Mouse (Mus musculus): ENCODE results near the gene Atp8a1. TPM values are rescaled to one million over a fixed set of nuclear protein-coding genes. Genes with fewer than 3 reads are reported as not detected.

Gene Atp8a1
- polyA plus RNA-seq, 1 experiment from 2014 or later: 8.7 TPM

DNA sequence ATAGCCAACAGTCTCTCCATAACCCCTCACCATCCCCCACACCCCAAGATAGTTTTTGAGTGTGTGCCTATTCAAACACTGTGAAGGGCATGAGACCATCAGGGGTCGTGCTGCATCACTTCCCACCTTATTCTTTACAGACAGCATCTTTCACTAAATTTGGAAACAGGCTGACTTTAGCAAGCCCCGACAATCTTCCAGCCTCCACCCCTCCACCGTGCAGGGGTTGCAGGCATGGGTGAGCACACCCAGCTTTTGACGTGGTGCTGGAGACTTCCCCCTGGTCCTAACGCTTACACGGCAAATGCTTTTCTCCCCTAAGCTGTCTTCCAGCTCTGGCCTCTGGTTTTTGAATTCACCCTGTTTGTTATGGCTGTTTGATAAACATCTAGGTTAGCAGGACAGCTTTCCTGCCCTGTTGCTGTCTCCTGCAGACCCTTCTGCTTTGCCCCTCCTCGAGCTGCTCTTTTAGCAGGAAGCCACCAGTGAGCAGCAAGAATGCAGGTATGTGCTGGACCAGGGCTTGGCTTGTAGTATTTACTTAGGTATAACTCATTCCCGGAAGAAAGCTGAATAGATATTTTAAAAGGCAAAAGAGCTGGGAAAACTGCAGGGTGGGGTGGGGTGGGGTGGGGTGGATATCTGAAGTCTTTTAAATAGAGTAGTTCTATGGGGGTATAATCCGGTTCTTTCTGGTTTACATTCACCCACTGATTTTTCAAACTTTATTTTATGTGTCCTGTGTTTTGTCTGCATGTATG, 218.9 kb downstream of the Atp8a1 start:
- Histone ChIP-seq H3K9ac (ENCODE audit: low read depth, low read length) (no peak overlapping the region), H3K36me3 (ENCODE audit: insufficient read depth, low read length) (no peaks in the 10 kb centered on the region), H3K27ac (no peak overlapping the region), H3K4me2 (ENCODE audit: low read length) (no peak overlapping the region), H3K4me3 (replicated peaks; ENCODE audit: low read depth, low read length) (no peak overlapping the region), H3K9me3 (replicated peaks; ENCODE audit: low read length) (no peaks in the 10 kb centered on the region), H3K4me1 (replicated peaks; ENCODE audit: insufficient read depth, low read length) (no peaks in the 10 kb centered on the region), H3K27me3 (ENCODE audit: insufficient read depth, low read length) (no peaks in the 10 kb centered on the region)
- ATAC-seq (replicated peaks; ENCODE audit: low FRiP score, low read depth) (no peak), DNase-seq (ENCODE audit: low spot score) (no peak)
- TF ChIP-seq CTCF (IDR thresholded peaks at IDR 0.05; ENCODE audit: low read depth): no peak
- 55% methylated on average over 9 of the region's 9 CpGs for WGBS

DNA sequence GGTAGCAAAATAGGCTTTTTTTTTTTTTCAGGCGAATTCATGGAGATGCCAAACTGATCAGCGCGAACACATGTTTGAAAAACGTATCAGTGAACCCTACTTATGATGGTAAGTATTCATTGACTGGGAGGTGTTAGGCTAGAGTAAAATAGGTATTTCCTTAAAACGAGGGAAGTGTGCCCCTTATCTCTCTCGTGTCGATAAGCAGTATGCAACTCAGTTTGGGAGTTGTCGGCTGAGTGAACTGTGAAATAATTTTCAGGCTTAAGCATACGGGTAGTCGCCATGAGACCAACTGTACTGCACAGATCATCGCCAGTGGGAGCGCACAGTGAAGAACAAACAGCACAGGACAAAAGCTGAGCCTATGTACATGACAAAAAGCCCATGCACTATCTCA, 226.0 kb downstream of the Atp8a1 start:
- WGBS: 91% methylated on average over 12 of the region's 12 CpGs

DNA sequence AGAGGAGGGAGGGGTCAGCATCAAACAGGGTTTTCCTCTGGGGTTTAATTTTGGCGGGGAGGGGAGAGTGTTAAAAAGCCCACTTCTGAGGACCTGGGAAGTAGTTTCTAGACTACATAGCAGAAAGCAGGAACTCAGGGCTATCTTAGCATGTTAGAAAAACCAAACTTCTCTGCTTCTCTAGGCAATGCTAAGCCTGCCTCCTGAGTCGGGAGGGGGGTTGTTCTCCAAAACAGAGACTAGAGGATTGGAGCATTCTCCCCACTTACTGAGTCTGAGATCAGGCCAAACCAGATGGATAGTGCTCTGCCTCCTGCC, 237.8 kb downstream of the Atp8a1 start:
- Histone ChIP-seq H3K36me3 (ENCODE audit: insufficient read depth, low read length) (no peaks in the 10 kb centered on the region), H3K4me2 (ENCODE audit: low read length) (peak overlapping the region; percentile 91), H3K27ac (peak overlapping the region; percentile 85; the same call in 1 of the 2 replicates), H3K9me3 (replicated peaks; ENCODE audit: low read length) (no peaks in the 10 kb centered on the region), H3K27me3 (ENCODE audit: insufficient read depth, low read length) (0 out of 2 replicates have a peak, but pooled peaks cover 4% of the 10 kb centered on the region), H3K4me1 (replicated peaks; ENCODE audit: insufficient read depth, low read length) (0 out of 2 replicates have a peak, but pooled peaks cover 6% of the 10 kb centered on the region), H3K9ac (ENCODE audit: low read depth, low read length) (peak overlapping the region; percentile 63), H3K4me3 (replicated peaks; ENCODE audit: low read depth, low read length) (peak overlapping the region; percentile 61)
- no peak for DNase-seq (ENCODE audit: low spot score)
- ATAC-seq (replicated peaks; ENCODE audit: low FRiP score, low read depth): no peak
- no peak for TF ChIP-seq CTCF (IDR thresholded peaks at IDR 0.05; ENCODE audit: low read depth)
- 17% methylated on average over 2 of the region's 2 CpGs for WGBS

More for the DNA sequence above, 226.0 kb downstream of the Atp8a1 start:
- H3K9me3 ChIP-seq (replicated peaks; ENCODE audit: low read length): no peaks in the 10 kb centered on the region
- H3K27ac ChIP-seq: no peak overlapping the region
- DNase-seq (ENCODE audit: low spot score) (no peak), ATAC-seq (replicated peaks; ENCODE audit: low FRiP score, low read depth) (no peak)
- H3K4me1 ChIP-seq (replicated peaks; ENCODE audit: insufficient read depth, low read length): no peaks in the 10 kb centered on the region
- H3K36me3 ChIP-seq (ENCODE audit: insufficient read depth, low read length): 0 out of 2 replicates have a peak, but pooled peaks cover 2% of the 10 kb centered on the region
- no peak overlapping the region for H3K9ac ChIP-seq (ENCODE audit: low read depth, low read length)
- no peak for TF ChIP-seq CTCF (IDR thresholded peaks at IDR 0.05; ENCODE audit: low read depth)
- no peaks in the 10 kb centered on the region for H3K27me3 ChIP-seq (ENCODE audit: insufficient read depth, low read length)
- H3K4me2 ChIP-seq (ENCODE audit: low read length): no peak overlapping the region
- H3K4me3 ChIP-seq (replicated peaks; ENCODE audit: low read depth, low read length): no peak overlapping the region

DNA sequence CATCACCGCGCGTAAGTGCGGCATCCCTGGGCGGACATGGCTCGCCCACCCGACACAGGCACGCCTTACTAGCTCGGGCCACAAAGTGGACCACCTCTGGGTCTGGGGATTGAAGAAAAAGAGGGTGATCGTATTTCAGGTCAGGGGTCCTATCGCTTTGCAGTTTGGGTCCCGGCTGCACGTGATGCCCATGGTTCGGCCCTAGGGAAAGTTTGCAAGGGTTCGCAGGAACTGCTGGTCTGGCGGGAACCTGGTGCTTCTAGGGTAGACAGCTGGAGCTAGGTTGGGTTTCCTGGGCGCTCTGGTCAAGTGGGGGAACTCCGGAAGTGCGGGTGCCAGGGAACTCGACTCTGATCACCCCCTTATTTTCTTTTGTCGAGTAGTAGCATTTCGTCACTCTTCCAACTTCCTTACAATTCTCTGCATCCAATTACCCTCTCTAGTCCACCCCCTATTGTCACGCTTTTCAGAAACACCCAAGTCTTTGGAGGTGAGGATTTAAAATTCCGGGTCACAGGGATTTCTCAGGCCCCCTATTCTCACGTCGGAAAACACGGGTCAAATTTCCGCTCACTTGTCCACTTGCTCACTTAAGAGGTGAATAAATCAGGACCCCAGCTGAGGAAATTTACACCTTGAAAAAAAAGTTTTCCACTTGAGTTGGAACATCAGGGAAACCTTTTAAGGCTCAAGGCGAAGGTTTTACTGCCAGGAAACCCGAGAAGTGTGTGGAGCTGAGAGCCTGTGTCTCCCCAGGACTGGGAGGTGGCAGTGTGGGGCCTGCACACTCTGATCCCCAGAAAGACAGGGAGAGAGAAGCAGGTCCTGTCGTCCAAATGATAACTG, 238.3 kb downstream of the Atp8a1 start:
- H3K4me3 ChIP-seq (replicated peaks; ENCODE audit: low read depth, low read length): peak overlapping the region; percentile 61
- peak overlapping the region; percentile 63 for H3K9ac ChIP-seq (ENCODE audit: low read depth, low read length)
- WGBS: 5% methylated on average over 31 of the region's 31 CpGs
- DNase-seq (ENCODE audit: low spot score) (peak; percentile 70), ATAC-seq (replicated peaks; ENCODE audit: low FRiP score, low read depth) (peak; percentile 10)
- peak overlapping the region; percentile 91 for H3K4me2 ChIP-seq (ENCODE audit: low read length)
- H3K9me3 ChIP-seq (replicated peaks; ENCODE audit: low read length): no peaks in the 10 kb centered on the region
- 0 out of 2 replicates have a peak, but pooled peaks cover 6% of the 10 kb centered on the region for H3K4me1 ChIP-seq (replicated peaks; ENCODE audit: insufficient read depth, low read length)
- 0 out of 2 replicates have a peak, but pooled peaks cover 4% of the 10 kb centered on the region for H3K27me3 ChIP-seq (ENCODE audit: insufficient read depth, low read length)
- no peak for TF ChIP-seq CTCF (IDR thresholded peaks at IDR 0.05; ENCODE audit: low read depth)
- no peaks in the 10 kb centered on the region for H3K36me3 ChIP-seq (ENCODE audit: insufficient read depth, low read length)
- H3K27ac ChIP-seq: peak overlapping the region; percentile 85

DNA sequence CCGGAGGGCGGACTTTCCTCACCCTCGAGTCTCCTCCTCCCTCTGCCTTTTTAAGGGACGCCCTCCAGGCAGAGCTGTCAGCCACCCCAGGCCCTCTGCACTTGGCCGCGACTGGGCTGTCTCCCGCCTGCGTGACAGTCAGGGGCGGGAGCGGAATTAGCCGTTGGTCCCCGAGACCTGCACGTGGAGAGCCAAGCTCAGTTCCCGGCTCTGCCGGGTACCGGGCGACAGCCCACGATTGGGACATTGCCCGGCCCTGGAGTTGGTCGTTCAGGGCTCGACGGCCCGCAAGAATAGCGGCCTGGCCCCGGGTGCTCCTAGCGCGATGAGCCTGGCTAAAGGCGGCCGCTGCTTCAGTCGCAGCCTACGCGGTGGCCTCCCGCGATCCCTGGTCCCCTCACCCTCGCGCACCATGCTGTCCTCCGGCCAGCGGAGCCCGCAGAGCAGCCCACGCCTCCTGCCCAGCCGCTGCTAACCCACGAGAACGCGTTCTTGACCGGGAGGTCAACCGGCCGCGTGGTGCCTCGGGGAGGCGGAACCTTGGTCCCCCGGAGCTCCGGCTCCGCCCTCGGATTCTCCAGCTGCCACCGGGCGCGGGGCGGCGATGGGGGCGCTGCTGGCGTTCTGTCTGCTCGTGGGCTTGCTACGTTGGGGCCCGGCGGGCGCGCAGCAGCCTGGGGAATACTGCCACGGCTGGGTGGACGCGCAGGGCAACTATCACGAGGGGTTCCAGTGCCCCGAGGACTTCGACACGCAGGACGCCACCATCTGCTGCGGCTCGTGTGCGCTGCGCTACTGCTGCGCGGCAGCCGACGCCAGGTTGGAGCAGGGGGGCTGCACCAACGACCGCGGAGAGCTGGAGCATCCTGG, 239.2 kb downstream of the Atp8a1 start, which contains the start of gene Shisa3:
Gene Shisa3, plus strand, starts transcription at position 79 of the 870 bp plus-strand sequence.
- H3K27me3 ChIP-seq (ENCODE audit: insufficient read depth, low read length): 0 out of 2 replicates have a peak, but pooled peaks cover 4% of the 10 kb centered on the region

More for the DNA sequence above, 239.2 kb downstream of the Atp8a1 start, which contains the start of gene Shisa3:
- TF ChIP-seq CTCF (IDR thresholded peaks at IDR 0.05; ENCODE audit: low read depth): no peak
- Histone ChIP-seq H3K9me3 (replicated peaks; ENCODE audit: low read length) (no peaks in the 10 kb centered on the region), H3K4me1 (replicated peaks; ENCODE audit: insufficient read depth, low read length) (0 out of 2 replicates have a peak, but pooled peaks cover 6% of the 10 kb centered on the region), H3K4me2 (ENCODE audit: low read length) (peak within 1 kb of the TSS; percentile 91), H3K4me3 (replicated peaks; ENCODE audit: low read depth, low read length) (peak within 1 kb of the TSS; percentile 61), H3K27ac (peak within 1 kb of the TSS; percentile 85), H3K9ac (ENCODE audit: low read depth, low read length) (peak within 1 kb of the TSS; percentile 63), H3K36me3 (ENCODE audit: insufficient read depth, low read length) (no peaks in the 10 kb centered on the region)
- WGBS: under 1% methylated on average over 85 of the region's 86 CpGs
- ATAC-seq (replicated peaks; ENCODE audit: low FRiP score, low read depth) (peak; percentile 80), DNase-seq (ENCODE audit: low spot score) (peak; percentile 87)
